Mouse (Mus musculus): Measurements from ENCODE around the gene Cd59b. TPM values are rescaled to one million over a fixed set of nuclear protein-coding genes. Genes with fewer than 3 reads are reported as not detected.
A peak's percentile ranks its signal among the peaks of the same experiment; 100 is the strongest.
"Not testable (repeated sequence)": the region's sequence is repeated elsewhere in the genome, so short reads cannot be mapped to it uniquely, and the experiment has no call there.

The Cd59b gene
- polyA plus RNA-seq, 1 experiment = 12.2 TPM

DNA sequence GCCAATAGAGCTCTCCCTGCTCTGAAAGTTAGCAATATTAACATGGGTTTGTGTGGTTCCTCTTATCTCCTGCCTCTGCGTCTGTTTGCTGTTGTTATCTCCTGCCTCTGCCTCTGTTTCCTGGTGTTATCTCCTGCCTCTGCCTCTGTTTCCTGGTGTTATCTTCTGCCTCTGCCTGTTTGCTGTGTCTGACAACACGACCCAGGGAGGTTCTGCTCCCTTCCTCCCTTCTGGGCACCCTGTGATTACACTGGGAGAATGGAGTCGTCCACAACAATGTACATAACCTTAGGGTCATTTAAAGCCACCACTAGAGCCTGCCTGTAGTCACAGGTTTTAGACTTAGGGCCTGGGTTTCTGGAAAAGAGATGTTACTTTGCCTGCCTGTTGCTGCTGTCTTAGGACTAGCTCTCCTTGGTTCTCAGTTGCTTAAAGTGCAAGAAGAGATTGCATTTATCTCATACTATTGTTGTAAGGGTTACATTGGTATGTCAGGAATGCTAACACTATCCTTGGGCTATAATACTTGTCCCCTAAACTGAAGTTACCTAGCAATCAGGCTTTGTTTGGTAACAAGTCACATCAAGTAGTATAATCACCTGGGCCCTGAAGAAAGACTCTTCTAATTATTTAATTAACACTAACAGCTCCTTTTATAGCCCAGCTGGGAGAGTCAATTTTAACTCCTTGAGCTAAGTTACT lies 29.0 kb downstream of the Cd59b start:
- H3K36me3 ChIP-seq (ENCODE audit: control insufficient read depth, insufficient read depth, low read length, poor library complexity, severe bottlenecking) = no peaks in the 10 kb centered on the region

DNA sequence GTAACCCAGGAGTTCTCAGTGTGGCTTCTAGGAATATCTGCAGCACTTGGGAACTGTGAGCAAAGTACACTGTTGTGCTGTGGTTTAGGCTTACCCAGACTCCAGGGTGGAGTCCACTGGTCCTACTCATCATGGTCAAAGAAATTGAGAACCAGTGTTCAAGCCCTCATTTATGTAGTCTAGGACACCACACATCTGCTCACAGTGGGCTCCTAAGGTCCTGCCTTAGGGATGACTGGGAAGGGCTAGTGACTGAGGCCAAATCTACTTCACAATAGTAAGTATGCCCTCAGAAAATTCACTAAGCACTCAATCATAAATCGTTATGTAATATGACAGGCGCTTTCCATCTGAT lies 29.6 kb downstream of the Cd59b start:
- H3K27ac ChIP-seq (ENCODE audit: insufficient read depth, low read length) = peak overlapping the region; percentile 70; the same call in 1 of the 2 replicates
- TF ChIP-seq CTCF (IDR thresholded peaks at IDR 0.05; ENCODE audit: low read depth, low read length) (no peak), POLR2A (IDR thresholded peaks at IDR 0.05; ENCODE audit: insufficient read depth, low read length) (no peak), EP300 (IDR thresholded peaks at IDR 0.05; ENCODE audit: insufficient read depth, low read depth, low read length) (no peak)
- H3K9ac ChIP-seq (ENCODE audit: low read depth, poor library complexity, severe bottlenecking) = no peak overlapping the region
- H3K4me3 ChIP-seq (ENCODE audit: low read depth, low read length) = no peak overlapping the region
- H3K36me3 ChIP-seq (ENCODE audit: control insufficient read depth, insufficient read depth, low read length, poor library complexity, severe bottlenecking) = no peaks in the 10 kb centered on the region
- no peaks in the 10 kb centered on the region for H3K27me3 ChIP-seq (ENCODE audit: control insufficient read depth, insufficient read depth, low read length, poor library complexity, severe bottlenecking)
- peaks cover 2% of the 10 kb centered on the region for H3K4me1 ChIP-seq (ENCODE audit: control insufficient read depth, insufficient read depth, low read length)
- H3K9me3 ChIP-seq (replicated peaks; ENCODE audit: control insufficient read depth, insufficient read depth, low read length, poor library complexity, severe bottlenecking) = no peaks in the 10 kb centered on the region

More for the DNA sequence above, 29.0 kb downstream of the Cd59b start:
- Histone ChIP-seq H3K4me1 (ENCODE audit: control insufficient read depth, insufficient read depth, low read length) (peaks cover 2% of the 10 kb centered on the region), H3K27ac (ENCODE audit: insufficient read depth, low read length) (peak overlapping the region; percentile 70; the same call in 1 of the 2 replicates), H3K9ac (ENCODE audit: low read depth, poor library complexity, severe bottlenecking) (no peak overlapping the region), H3K4me3 (ENCODE audit: low read depth, low read length) (no peak overlapping the region), H3K9me3 (replicated peaks; ENCODE audit: control insufficient read depth, insufficient read depth, low read length, poor library complexity, severe bottlenecking) (no peaks in the 10 kb centered on the region), H3K27me3 (ENCODE audit: control insufficient read depth, insufficient read depth, low read length, poor library complexity, severe bottlenecking) (no peaks in the 10 kb centered on the region)
- TF ChIP-seq CTCF (IDR thresholded peaks at IDR 0.05; ENCODE audit: low read depth, low read length) (no peak), EP300 (IDR thresholded peaks at IDR 0.05; ENCODE audit: insufficient read depth, low read depth, low read length) (no peak), POLR2A (IDR thresholded peaks at IDR 0.05; ENCODE audit: insufficient read depth, low read length) (no peak)

- Histone ChIP-seq H3K27me3 (ENCODE audit: control insufficient read depth, insufficient read depth, low read length, poor library complexity, severe bottlenecking) (no peaks in the 10 kb centered on the region), H3K27ac (ENCODE audit: insufficient read depth, low read length) (no peak overlapping the region), H3K9ac (ENCODE audit: low read depth, poor library complexity, severe bottlenecking) (no peak overlapping the region), H3K36me3 (ENCODE audit: control insufficient read depth, insufficient read depth, low read length, poor library complexity, severe bottlenecking) (no peaks in the 10 kb centered on the region), H3K4me1 (ENCODE audit: control insufficient read depth, insufficient read depth, low read length) (peaks cover 2% of the 10 kb centered on the region), H3K4me3 (ENCODE audit: low read depth, low read length) (no peak overlapping the region), H3K9me3 (replicated peaks; ENCODE audit: control insufficient read depth, insufficient read depth, low read length, poor library complexity, severe bottlenecking) (no peaks in the 10 kb centered on the region)
- TF ChIP-seq EP300 (IDR thresholded peaks at IDR 0.05; ENCODE audit: insufficient read depth, low read depth, low read length) (no peak), CTCF (IDR thresholded peaks at IDR 0.05; ENCODE audit: low read depth, low read length) (no peak), POLR2A (IDR thresholded peaks at IDR 0.05; ENCODE audit: insufficient read depth, low read length) (no peak)
Measured at GRCm38 (mm10) chr2:104099946-104100345, 30.3 kb downstream of the Cd59b start.

DNA sequence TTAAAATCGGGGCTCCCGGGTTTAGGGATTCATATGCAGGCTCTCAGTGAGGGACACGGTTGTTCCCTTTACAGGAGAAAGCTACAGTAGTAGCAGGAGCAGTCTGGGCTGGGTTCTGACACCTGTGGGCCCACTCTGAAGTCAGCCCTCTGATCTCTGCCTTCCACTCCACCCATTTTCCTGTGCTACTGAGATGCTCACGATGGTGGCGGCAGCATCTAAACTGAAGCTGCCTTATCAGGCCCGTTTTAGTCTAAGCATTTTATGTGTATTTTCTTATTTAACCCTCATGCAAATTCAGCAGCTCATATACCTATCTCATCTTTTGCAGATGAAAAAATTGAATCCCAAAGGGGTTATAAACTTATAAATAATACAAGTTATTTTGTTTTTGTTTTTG lies 35.2 kb downstream of the Cd59b start:
- H3K27ac ChIP-seq (ENCODE audit: insufficient read depth, low read length) = no peak overlapping the region
- H3K9me3 ChIP-seq (replicated peaks; ENCODE audit: control insufficient read depth, insufficient read depth, low read length, poor library complexity, severe bottlenecking) = no peaks in the 10 kb centered on the region
- no peak overlapping the region for H3K4me3 ChIP-seq (ENCODE audit: low read depth, low read length)
- TF ChIP-seq CTCF (IDR thresholded peaks at IDR 0.05; ENCODE audit: low read depth, low read length) (no peak), EP300 (IDR thresholded peaks at IDR 0.05; ENCODE audit: insufficient read depth, low read depth, low read length) (no peak), POLR2A (IDR thresholded peaks at IDR 0.05; ENCODE audit: insufficient read depth, low read length) (no peak)
- H3K4me1 ChIP-seq (ENCODE audit: control insufficient read depth, insufficient read depth, low read length) = peaks cover 3% of the 10 kb centered on the region
- H3K27me3 ChIP-seq (ENCODE audit: control insufficient read depth, insufficient read depth, low read length, poor library complexity, severe bottlenecking) = no peaks in the 10 kb centered on the region
- H3K36me3 ChIP-seq (ENCODE audit: control insufficient read depth, insufficient read depth, low read length, poor library complexity, severe bottlenecking) = no peaks in the 10 kb centered on the region
- H3K9ac ChIP-seq (ENCODE audit: low read depth, poor library complexity, severe bottlenecking) = no peak overlapping the region

- not testable (repeated sequence) for H3K4me1 ChIP-seq (ENCODE audit: control insufficient read depth, insufficient read depth, low read length)
Measured at GRCm38 (mm10) chr2:104109021-104109420, 39.4 kb downstream of the Cd59b start.

DNA sequence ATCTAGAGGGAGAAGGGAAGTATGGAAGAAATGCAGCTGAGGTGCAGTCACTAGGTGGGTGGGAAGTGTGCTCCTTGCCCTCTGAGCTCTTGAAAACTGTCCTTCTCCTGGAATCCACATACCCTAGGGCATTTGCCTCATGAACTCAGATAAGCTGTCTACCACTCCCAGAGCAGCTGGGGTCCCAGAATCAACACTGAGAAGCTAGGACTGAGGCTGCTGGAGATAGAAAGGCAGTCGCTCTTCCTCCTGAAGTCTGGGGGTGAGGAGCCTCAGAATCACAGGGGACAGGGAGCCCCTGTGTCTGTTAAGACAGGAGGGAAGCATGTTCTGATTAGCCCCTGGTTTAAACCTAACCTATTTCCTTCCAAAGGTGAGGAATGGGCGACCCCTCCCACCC lies 39.9 kb downstream of the Cd59b start:
- no peaks in the 10 kb centered on the region for H3K27me3 ChIP-seq (ENCODE audit: control insufficient read depth, insufficient read depth, low read length, poor library complexity, severe bottlenecking)
- no peak overlapping the region for H3K4me3 ChIP-seq (ENCODE audit: low read depth, low read length)
- no peaks in the 10 kb centered on the region for H3K9me3 ChIP-seq (replicated peaks; ENCODE audit: control insufficient read depth, insufficient read depth, low read length, poor library complexity, severe bottlenecking)
- H3K9ac ChIP-seq (ENCODE audit: low read depth, poor library complexity, severe bottlenecking) = 0 out of 2 replicates have a peak overlapping the region, but pooled peaks have one; percentile 35
- no peak overlapping the region for H3K27ac ChIP-seq (ENCODE audit: insufficient read depth, low read length)
- H3K36me3 ChIP-seq (ENCODE audit: control insufficient read depth, insufficient read depth, low read length, poor library complexity, severe bottlenecking) = no peaks in the 10 kb centered on the region
- TF ChIP-seq CTCF (IDR thresholded peaks at IDR 0.05; ENCODE audit: low read depth, low read length) (no peak), EP300 (IDR thresholded peaks at IDR 0.05; ENCODE audit: insufficient read depth, low read depth, low read length) (no peak), POLR2A (IDR thresholded peaks at IDR 0.05; ENCODE audit: insufficient read depth, low read length) (no peak)
- H3K4me1 ChIP-seq (ENCODE audit: control insufficient read depth, insufficient read depth, low read length) = peaks cover 5% of the 10 kb centered on the region

More at GRCm38 (mm10) chr2:104109021-104109420, 39.4 kb downstream of the Cd59b start:
- not testable (repeated sequence) for H3K9ac ChIP-seq (ENCODE audit: low read depth, poor library complexity, severe bottlenecking); H3K4me3 ChIP-seq (ENCODE audit: low read depth, low read length); H3K36me3 ChIP-seq (ENCODE audit: control insufficient read depth, insufficient read depth, low read length, poor library complexity, severe bottlenecking); H3K27ac ChIP-seq (ENCODE audit: insufficient read depth, low read length); H3K27me3 ChIP-seq (ENCODE audit: control insufficient read depth, insufficient read depth, low read length, poor library complexity, severe bottlenecking); H3K9me3 ChIP-seq (replicated peaks; ENCODE audit: control insufficient read depth, insufficient read depth, low read length, poor library complexity, severe bottlenecking)
